Mouse (Mus musculus) spleen, postnatal 14 days (tissue): ENCODE measurements around the gene Acsm4.

Experiments used
- DNase-seq, 2 experiments: peaks; one replicate each; pipeline ENCODE4 v3.0.0; 2021 to 2022; ENCODE audit warnings: low spot score in 2 of 2

The Acsm4 gene

GRCm38 (mm10) chr7:119762166-119762697, 72.4 kb downstream of the Acsm4 start:
- DNase-seq = no peak
